ENCODE assay signal across 8 mouse cellular contexts in genomic region chr11:121229018-121229439, GRCm38 (mm10). TPM values are rescaled to one million over a fixed set of nuclear protein-coding genes. Genes with fewer than 3 reads are reported as not detected.
A peak's percentile ranks its signal among the peaks of the same experiment; 100 is the strongest.
DNase-seq lines count a peak whose midpoint lies in the region; ATAC-seq and TF ChIP-seq lines count a peak whose summit lies in the region.

Gene Cybc1, minus strand, starts transcription at chr11:121229322.

- peak within 1 kb of the TSS; percentile 61 for H3K9ac ChIP-seq in embryonic facial prominence, embryonic 15.5 days
- H3K9ac ChIP-seq in limb, embryonic 14.5 days (ENCODE audit: low read depth, low read length, severe bottlenecking), result peak within 1 kb of the TSS; percentile 60
- H3K9ac ChIP-seq in midbrain, embryonic 16.5 days (ENCODE audit: low read depth, low read length), result peak within 1 kb of the TSS; percentile 77

- TF ChIP-seq POLR2A in bone marrow, adult 2 months (IDR thresholded peaks at IDR 0.05; ENCODE audit: borderline replicate concordance, control insufficient read depth, low read depth, low read length), result peak; percentile 48; the same call in 1 of the 2 replicates
- TF ChIP-seq POLR2A in limb, embryonic 14.5 days (IDR thresholded peaks at IDR 0.05; ENCODE audit: borderline replicate concordance, extremely low read depth, insufficient read depth, insufficient read length), result peak; percentile 31; the same call in 1 of the 2 replicates

- peak within 1 kb of the TSS; percentile 90 for H3K4me3 ChIP-seq in bone marrow, adult 2 months (replicated peaks; ENCODE audit: control insufficient read depth, low read depth, low read length)
- peak within 1 kb of the TSS; percentile 72 for H3K4me3 ChIP-seq in embryonic facial prominence, embryonic 15.5 days (replicated peaks)
- H3K4me3 ChIP-seq in limb, embryonic 14.5 days (replicated peaks; ENCODE audit: low read length), result peak within 1 kb of the TSS; percentile 64
- peak within 1 kb of the TSS; percentile 79 for H3K4me3 ChIP-seq in midbrain, embryonic 16.5 days (ENCODE audit: low read depth, low read length)

- ATAC-seq in embryonic facial prominence, embryonic 15.5 days (ENCODE audit: insufficient number of reproducible peaks, low FRiP score, low TSS enrichment, low read depth), result peak; percentile 89
- ATAC-seq in limb, embryonic 14.5 days (ENCODE audit: low FRiP score, low read depth), result peak; percentile 88
- peak; percentile 90 for ATAC-seq in midbrain, embryonic 16.5 days

- no peaks in the 10 kb centered on the region for H3K9me3 ChIP-seq in embryonic facial prominence, embryonic 15.5 days (replicated peaks)
- H3K9me3 ChIP-seq in limb, embryonic 14.5 days (ENCODE audit: control insufficient read depth, low read length), result no peaks in the 10 kb centered on the region
- H3K9me3 ChIP-seq in midbrain, embryonic 16.5 days (replicated peaks; ENCODE audit: control insufficient read depth, low read length, poor library complexity, severe bottlenecking), result no peaks in the 10 kb centered on the region

- peak; percentile 90 to 92 for DNase-seq in B cell, adult 2 months
- DNase-seq in heart, adult 8-10 months (ENCODE audit: low spot score), result peak; percentile 85
- peak; percentile 90 for DNase-seq in kidney, adult 9 months
- peak; percentile 88 for DNase-seq in limb, embryonic 14.5 days (ENCODE audit: low spot score)
- DNase-seq in spleen, postnatal 10 days (ENCODE audit: low spot score in 2 of 2), result peak; percentile 80 to 86

- TF ChIP-seq CTCF in bone marrow, adult 2 months (IDR thresholded peaks at IDR 0.05; ENCODE audit: control insufficient read depth, insufficient read depth, low read length), result peak; percentile 24; the same call in 1 of the 2 replicates

- H3K4me1 ChIP-seq in bone marrow, adult 2 months (ENCODE audit: control insufficient read depth, insufficient read depth, low read length), result peaks cover 4% of the 10 kb centered on the region
- H3K4me1 ChIP-seq in embryonic facial prominence, embryonic 15.5 days, result peaks cover 14% of the 10 kb centered on the region
- H3K4me1 ChIP-seq in limb, embryonic 14.5 days (ENCODE audit: control insufficient read depth, insufficient read depth, low read length), result peaks cover 14% of the 10 kb centered on the region
- peaks cover 23% of the 10 kb centered on the region for H3K4me1 ChIP-seq in midbrain, embryonic 16.5 days (ENCODE audit: control insufficient read depth, insufficient read depth, low read length)

- peak within 1 kb of the TSS; percentile 94 for H3K27ac ChIP-seq in bone marrow, adult 2 months (ENCODE audit: control insufficient read depth, insufficient read depth, low read depth, low read length, poor library complexity)
- H3K27ac ChIP-seq in embryonic facial prominence, embryonic 15.5 days (replicated peaks), result peak within 1 kb of the TSS; percentile 87
- H3K27ac ChIP-seq in limb, embryonic 14.5 days (replicated peaks; ENCODE audit: low read depth, low read length), result peak within 1 kb of the TSS; percentile 76
- H3K27ac ChIP-seq in midbrain, embryonic 16.5 days (ENCODE audit: low read length), result peak within 1 kb of the TSS; percentile 77

- peak within 1 kb of the TSS; percentile 85 for H3K4me2 ChIP-seq in embryonic facial prominence, embryonic 15.5 days (replicated peaks)
- peak within 1 kb of the TSS; percentile 82 for H3K4me2 ChIP-seq in limb, embryonic 14.5 days (replicated peaks; ENCODE audit: low read depth, low read length, severe bottlenecking)
- H3K4me2 ChIP-seq in midbrain, embryonic 16.5 days (ENCODE audit: low read length), result peak within 1 kb of the TSS; percentile 64

- peaks cover 20% of the 10 kb centered on the region for H3K36me3 ChIP-seq in embryonic facial prominence, embryonic 15.5 days
- peaks cover 26% of the 10 kb centered on the region for H3K36me3 ChIP-seq in limb, embryonic 14.5 days (ENCODE audit: control insufficient read depth, insufficient read depth, low read length)
- H3K36me3 ChIP-seq in midbrain, embryonic 16.5 days (ENCODE audit: control insufficient read depth, insufficient read depth, low read length), result peaks cover 10% of the 10 kb centered on the region

- 0% methylated on average over 23 of the region's 23 CpGs for WGBS in bone marrow, adult 2 months
- 0% methylated on average over 23 of the region's 23 CpGs for WGBS in embryonic facial prominence, embryonic 15.5 days
- WGBS in limb, embryonic 14.5 days, result under 1% methylated on average over 23 of the region's 23 CpGs
- WGBS in midbrain, embryonic 16.5 days, result under 1% methylated on average over 23 of the region's 23 CpGs

- no peaks in the 10 kb centered on the region for H3K27me3 ChIP-seq in embryonic facial prominence, embryonic 15.5 days
- H3K27me3 ChIP-seq in limb, embryonic 14.5 days (ENCODE audit: control insufficient read depth, insufficient read depth, low read length), result no peaks in the 10 kb centered on the region
- H3K27me3 ChIP-seq in midbrain, embryonic 16.5 days (ENCODE audit: control insufficient read depth, insufficient read depth, low read depth, low read length), result no peaks in the 10 kb centered on the region

RNA-seq across cellular contexts. Expression of gene Cybc1, which starts in this region (rescaled TPM):
- 27.8 and 54.0 TPM in 2 replicates for polyA plus RNA-seq in bone marrow, adult 2 months (2011; ENCODE audit: insufficient read depth, insufficient read length, low replicate concordance, missing spikeins)
- 43.2 and 44.8 TPM in 2 replicates for polyA plus RNA-seq in embryonic facial prominence, embryonic 15.5 days (2015; fragmentation: Nextera tagmentation; extraction: Ambion mirVana)
- 1 to 10 TPM; 6.7 to 8.1 (median 7.4) TPM for total RNA-seq in heart, adult 8-10 months (2022)
- 47.1 and 50.4 TPM in 2 replicates for polyA plus RNA-seq in limb, embryonic 14.5 days (2012; rRNA removed)
- polyA plus RNA-seq in limb, embryonic 14.5 days (2014; fragmentation: Nextera tagmentation; extraction: Ambion mirVana), result 41.3 and 49.6 TPM in 2 replicates
- polyA plus RNA-seq in midbrain, embryonic 16.5 days (2015; fragmentation: Nextera tagmentation; extraction: Ambion mirVana), result 39.6 and 40.3 TPM in 2 replicates

Comparison
In these comparisons a context has a peak if more than half of its experiments do, and no peak if none do; other contexts are left out.
1. Peak in every context shown above with its lines: DNase-seq, ATAC-seq, H3K4me3 ChIP-seq and H3K27ac ChIP-seq.